Mouse (Mus musculus): ENCODE data around the gene Pdzd7.

Gene Pdzd7

GRCm38 (mm10) chr19:45030746-45031693, 14.5 kb downstream of the Pdzd7 start:
- peak; percentile 92 for DNase-seq (ENCODE audit: low read depth, low spot score)

- peak; percentile 71 for DNase-seq (ENCODE audit: low read depth, low spot score)
Observed at GRCm38 (mm10) chr19:45030111-45030510, 15.4 kb downstream of the Pdzd7 start.

- DNase-seq (ENCODE audit: low read depth, low spot score) = no peak
Observed at GRCm38 (mm10) chr19:45029571-45029970, 15.9 kb downstream of the Pdzd7 start.

GRCm38 (mm10) chr19:45028746-45029145, 16.8 kb downstream of the Pdzd7 start:
- DNase-seq (ENCODE audit: low read depth, low spot score) = no peak

GRCm38 (mm10) chr19:45027848-45028247, 17.7 kb downstream of the Pdzd7 start:
- no peak for DNase-seq (ENCODE audit: low read depth, low spot score)

- no peak for DNase-seq (ENCODE audit: low read depth, low spot score)
Observed at GRCm38 (mm10) chr19:45026958-45027670, 18.4 kb downstream of the Pdzd7 start.

- DNase-seq (ENCODE audit: low read depth, low spot score) = no peak
Observed at GRCm38 (mm10) chr19:45025937-45026568, 19.5 kb downstream of the Pdzd7 start.

- no peak for DNase-seq (ENCODE audit: low read depth, low spot score)
Observed at GRCm38 (mm10) chr19:45024775-45025174, 20.7 kb downstream of the Pdzd7 start.

- DNase-seq (ENCODE audit: low read depth, low spot score) = no peak
Observed at GRCm38 (mm10) chr19:45023993-45024392, 21.5 kb downstream of the Pdzd7 start.

- no peak for DNase-seq (ENCODE audit: low read depth, low spot score)
Observed at GRCm38 (mm10) chr19:45021362-45021761, 24.2 kb downstream of the Pdzd7 start.

GRCm38 (mm10) chr19:45020348-45020747, 25.2 kb downstream of the Pdzd7 start:
- no peak for DNase-seq (ENCODE audit: low read depth, low spot score)

- no peak for DNase-seq (ENCODE audit: low read depth, low spot score)
Observed at GRCm38 (mm10) chr19:45018351-45018831, 27.1 kb downstream of the Pdzd7 start.

GRCm38 (mm10) chr19:45017909-45018308, 27.6 kb downstream of the Pdzd7 start:
- DNase-seq (ENCODE audit: low read depth, low spot score) = peak; percentile 86

GRCm38 (mm10) chr19:45017216-45017771, 28.2 kb downstream of the Pdzd7 start:
- peak; percentile 88 for DNase-seq (ENCODE audit: low read depth, low spot score)

- peak; percentile 82 for DNase-seq (ENCODE audit: low read depth, low spot score)
Observed at GRCm38 (mm10) chr19:45016341-45017215, 28.9 kb downstream of the Pdzd7 start.

GRCm38 (mm10) chr19:45015518-45016281, 29.8 kb downstream of the Pdzd7 start:
- DNase-seq (ENCODE audit: low read depth, low spot score) = no peak

- no peak for DNase-seq (ENCODE audit: low read depth, low spot score)
Observed at GRCm38 (mm10) chr19:45014981-45015402, 30.5 kb downstream of the Pdzd7 start.

GRCm38 (mm10) chr19:45014335-45014971, 31.1 kb downstream of the Pdzd7 start, which contains the start of gene Lzts2:
Gene Lzts2 (plus strand): TSS chr19:45014414.
- no peak for DNase-seq (ENCODE audit: low read depth, low spot score)

GRCm38 (mm10) chr19:45013581-45014225, 31.8 kb downstream of the Pdzd7 start:
- DNase-seq (ENCODE audit: low read depth, low spot score) = no peak
